Mouse (Mus musculus): Measurements from ENCODE around the gene Mta2.

The Mta2 gene

DNA sequence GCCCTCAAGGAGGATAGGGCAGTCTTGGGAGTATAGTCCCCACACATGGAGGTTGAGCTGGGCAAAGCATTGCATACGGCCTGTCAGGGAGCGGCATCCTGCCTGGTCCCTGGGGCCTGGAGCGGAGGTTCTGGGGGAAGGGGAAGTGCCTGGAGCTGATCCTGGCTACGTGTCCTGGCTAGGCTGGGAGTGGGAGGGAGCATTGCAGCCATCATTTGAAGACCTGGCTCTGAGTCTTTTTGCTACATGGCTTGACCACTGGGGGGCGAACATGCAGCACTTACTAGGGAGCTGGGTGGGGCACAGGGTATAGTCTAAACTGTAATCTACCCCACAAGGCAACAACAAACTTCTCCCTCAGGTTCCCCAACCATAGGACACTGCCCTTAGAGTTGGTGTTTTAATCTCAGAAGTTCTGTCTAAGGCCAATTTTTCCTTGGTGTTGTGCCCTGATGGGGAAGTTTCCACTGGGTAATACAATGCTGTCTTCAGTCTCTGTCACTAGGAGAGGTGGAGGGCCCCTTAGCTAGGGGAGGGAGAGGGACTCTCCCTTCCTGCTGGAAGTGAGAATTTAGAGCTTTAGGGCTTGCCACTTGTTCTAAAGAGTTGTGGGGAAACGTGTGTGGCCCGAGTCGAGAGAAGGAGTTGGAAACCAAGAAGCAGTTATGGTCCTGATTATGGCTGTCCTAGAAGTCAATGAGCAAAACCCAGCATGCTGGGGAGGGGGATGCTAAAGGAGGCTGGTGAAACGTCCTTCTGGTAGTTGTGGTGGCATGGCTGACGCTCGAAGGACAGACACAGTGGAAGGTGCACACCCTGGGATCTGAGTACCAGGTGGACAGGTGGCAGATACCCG lies 51.3 kb downstream of the Mta2 start:
- peak; percentile 72 to 85 for DNase-seq

- no peak for DNase-seq
These were observed 51.9 kb downstream of the Mta2 start for GRCm38 (mm10) chr19:8993625-8993912.

- no peak for DNase-seq
These were observed 53.3 kb downstream of the Mta2 start for GRCm38 (mm10) chr19:8994813-8995607.

GRCm38 (mm10) chr19:8996601-8997000 lies 54.9 kb downstream of the Mta2 start:
- DNase-seq, result no peak

- DNase-seq, result peak in 1 of 2 experiments; percentile 37
These were observed 55.9 kb downstream of the Mta2 start for GRCm38 (mm10) chr19:8997546-8997945.

- no peak for DNase-seq
These were observed 56.9 kb downstream of the Mta2 start for GRCm38 (mm10) chr19:8998546-8998945.

- no peak for DNase-seq
These were observed 57.5 kb downstream of the Mta2 start for GRCm38 (mm10) chr19:8999223-8999622.
